In the genomic region with DNA sequence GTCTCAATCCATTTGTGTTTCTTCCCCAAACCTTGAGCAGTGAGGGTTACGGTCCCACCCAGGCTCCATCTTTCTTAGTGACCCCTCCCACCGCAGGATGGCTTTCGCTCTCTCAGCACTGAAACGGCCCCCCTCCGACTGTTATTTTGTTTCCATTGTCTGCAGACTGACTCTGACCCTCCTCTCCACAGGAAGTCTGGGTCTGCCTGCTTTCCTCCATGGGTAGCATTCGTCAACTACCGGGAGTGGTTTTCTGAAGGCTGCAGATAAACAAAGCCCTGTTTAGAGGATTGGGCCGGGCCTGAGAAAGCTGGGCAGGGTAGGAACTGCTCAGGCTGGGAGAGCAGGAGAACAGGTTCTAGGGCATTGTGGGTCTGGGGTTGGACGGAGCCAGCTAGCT, we compare ENCODE assay signal across 9 mouse cellular contexts. TPM values are rescaled to one million over a fixed set of nuclear protein-coding genes. Genes with fewer than 3 reads are reported as not detected.
DNase-seq lines count a peak whose midpoint lies in the region; ATAC-seq and TF ChIP-seq lines count a peak whose summit lies in the region.
"Had no signal": no experiment of that assay in that cellular context is flagged by ENCODE, and none has a peak within 500 bp of the region (broad histone marks: within the 10 kb centered on the region; RNA-seq: fewer than 3 reads in every experiment).

No protein-coding gene starts in this region.

- WGBS in kidney, postnatal 0 days = 10% methylated on average over 9 of the region's 9 CpGs
- 2% methylated on average over 9 of the region's 9 CpGs for WGBS in midbrain, embryonic 11.5 days

- 0 out of 2 replicates have a peak, but pooled peaks cover 3% of the 10 kb centered on the region for H3K4me1 ChIP-seq in kidney, postnatal 0 days (replicated peaks; ENCODE audit: insufficient read depth, low read length)
- H3K4me1 ChIP-seq in midbrain, embryonic 11.5 days (ENCODE audit: control insufficient read depth, insufficient read depth, low read length) = peaks cover 22% of the 10 kb centered on the region

- TF ChIP-seq CTCF in kidney, postnatal 0 days (IDR thresholded peaks at IDR 0.05; ENCODE audit: low read depth) = no peak

- no peaks in the 10 kb centered on the region for H3K9me3 ChIP-seq in kidney, postnatal 0 days (replicated peaks; ENCODE audit: low read length)
- no peaks in the 10 kb centered on the region for H3K9me3 ChIP-seq in midbrain, embryonic 11.5 days (ENCODE audit: control insufficient read depth, low read length)

- peak; percentile 12 for DNase-seq in adrenal gland, postnatal 10 days
- DNase-seq in adrenal gland, postnatal 4 days (ENCODE audit: low spot score in 2 of 2) = no peak
- DNase-seq in embryo, embryonic 11 days = peak; percentile 38
- DNase-seq in kidney, postnatal 0 days (ENCODE audit: low spot score) = peak; percentile 31
- peak; percentile 89 for DNase-seq in midbrain, embryonic 11.5 days (ENCODE audit: low spot score, missing footprints)
- DNase-seq in right cerebral cortex, postnatal 4 days = no peak
- DNase-seq in spleen, adult 18-20 months = no peak
- DNase-seq in thymus, postnatal 4 days = no peak

- H3K27ac ChIP-seq in kidney, postnatal 0 days = no peak overlapping the region
- no peak overlapping the region for H3K27ac ChIP-seq in midbrain, embryonic 11.5 days (ENCODE audit: low read depth, low read length)

- no peaks in the 10 kb centered on the region for H3K27me3 ChIP-seq in kidney, postnatal 0 days (ENCODE audit: insufficient read depth, low read length)
- no peaks in the 10 kb centered on the region for H3K27me3 ChIP-seq in midbrain, embryonic 11.5 days (ENCODE audit: control insufficient read depth, insufficient read depth, low read length)

- H3K36me3 ChIP-seq in kidney, postnatal 0 days (ENCODE audit: insufficient read depth, low read length) = no peaks in the 10 kb centered on the region
- no peaks in the 10 kb centered on the region for H3K36me3 ChIP-seq in midbrain, embryonic 11.5 days (ENCODE audit: control insufficient read depth, insufficient read depth, low read length)

- H3K9ac ChIP-seq in kidney, postnatal 0 days (ENCODE audit: low read depth, low read length) = no peak overlapping the region
- peak overlapping the region; percentile 22; the same call in 1 of the 2 replicates for H3K9ac ChIP-seq in midbrain, embryonic 11.5 days (ENCODE audit: low read length)

- no peak overlapping the region for H3K4me3 ChIP-seq in kidney, postnatal 0 days (replicated peaks; ENCODE audit: low read depth, low read length)
- no peak overlapping the region for H3K4me3 ChIP-seq in midbrain, embryonic 11.5 days (ENCODE audit: low read depth, low read length)

- no peak for ATAC-seq in kidney, postnatal 0 days (replicated peaks; ENCODE audit: low FRiP score, low read depth)
- ATAC-seq in midbrain, embryonic 11.5 days (ENCODE audit: low FRiP score) = peak; percentile 51; the same call in 1 of the 2 replicates

- H3K4me2 ChIP-seq in kidney, postnatal 0 days (ENCODE audit: low read length) = peak overlapping the region; percentile 12
- H3K4me2 ChIP-seq in midbrain, embryonic 11.5 days = peak overlapping the region; percentile 43

RNA-seq across cellular contexts. Expression of a gene that starts 1.1 kb away (rescaled TPM):
- total RNA-seq in adrenal gland, postnatal 10 days (2021) = under 1 TPM in 1 of 2 experiments, not detected in 1; 0.09 TPM
- total RNA-seq in adrenal gland, postnatal 4 days (2021) = under 1 TPM in 1 of 2 experiments, not detected in 1; 0.08 TPM
- polyA plus RNA-seq in kidney, postnatal 0 days (2015; fragmentation: Nextera tagmentation; extraction: Ambion mirVana) = 0.36 and 0.39 TPM in 2 replicates
- 1.9 and 2.7 TPM in 2 replicates for polyA plus RNA-seq in midbrain, embryonic 11.5 days (2014; fragmentation: Nextera tagmentation; extraction: Ambion mirVana)
- total RNA-seq: adrenal gland, postnatal 36 days had no signal

Comparison
In these comparisons a context has a peak if more than half of its experiments do, and no peak if none do; other contexts are left out.
1. DNase-seq: peak in adrenal gland, postnatal 10 days (single experiment), embryo, embryonic 11 days (single experiment), kidney, postnatal 0 days (single experiment) and midbrain, embryonic 11.5 days (single experiment); none in adrenal gland, postnatal 4 days (0 of 2), right cerebral cortex, postnatal 4 days (single experiment), spleen, adult 18-20 months (0 of 2) and thymus, postnatal 4 days (single experiment).